Mouse (Mus musculus) olfactory bulb, adult 2 months (tissue): ENCODE results near the gene Arhgap10.

Source experiments
- CTCF ChIP-seq: fragments of 200-500 bp; IDR thresholded peaks from 2 replicates; pipeline ENCODE4 v1.5.1; 2012; ENCODE audit warnings: low read depth, mild to moderate bottlenecking, low read length, moderate library complexity; ENCODE audit not compliant: insufficient read depth
- POLR2A ChIP-seq: fragments of 200-500 bp; IDR thresholded peaks from 2 replicates; pipeline ENCODE4 v1.6.1; 2012; ENCODE audit warnings: mild to moderate bottlenecking, low read depth, low read length, moderate library complexity; ENCODE audit not compliant: insufficient read depth

DNA sequence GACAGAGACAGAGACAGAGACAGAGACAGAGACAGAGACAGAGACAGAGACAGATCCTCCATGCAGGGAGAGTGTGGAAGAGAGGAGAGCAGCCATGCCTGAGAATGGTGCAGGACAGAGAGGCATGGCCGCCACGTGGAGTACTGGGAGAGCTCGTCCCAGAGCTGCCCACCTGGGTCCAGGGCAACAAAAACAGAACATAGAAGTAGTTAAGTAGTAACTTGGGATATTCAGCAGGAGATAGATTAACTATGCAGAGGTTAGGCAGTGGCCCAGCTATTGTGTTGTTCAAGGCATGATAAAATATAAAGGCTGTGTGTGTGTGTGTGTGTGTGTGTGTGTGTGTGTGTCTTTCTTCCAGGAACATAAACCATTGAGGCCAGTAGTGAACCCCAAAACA lies 72.1 kb downstream of the Arhgap10 start:
- TF ChIP-seq CTCF (no peak), POLR2A (no peak)
